Mouse (Mus musculus) E14TG2a.4 (cell line): ENCODE measurements around the gene Fam81a.
A peak's percentile ranks its signal among the peaks of the same experiment; 100 is the strongest.

Experiments used
- CTCF ChIP-seq: conservative IDR thresholded peaks from 2 replicates; pipeline ENCODE4 v1.5.1; 2014; ENCODE audit warnings: low read length
- NANOG ChIP-seq: IDR thresholded peaks from 2 replicates; pipeline ENCODE4 v1.6.1; 2014; ENCODE audit warnings: borderline replicate concordance, low read length, mixed read lengths
- POU5F1 ChIP-seq: IDR thresholded peaks from 2 replicates; pipeline ENCODE4 v1.6.1; 2014; ENCODE audit warnings: low read length, borderline replicate concordance

DNA sequence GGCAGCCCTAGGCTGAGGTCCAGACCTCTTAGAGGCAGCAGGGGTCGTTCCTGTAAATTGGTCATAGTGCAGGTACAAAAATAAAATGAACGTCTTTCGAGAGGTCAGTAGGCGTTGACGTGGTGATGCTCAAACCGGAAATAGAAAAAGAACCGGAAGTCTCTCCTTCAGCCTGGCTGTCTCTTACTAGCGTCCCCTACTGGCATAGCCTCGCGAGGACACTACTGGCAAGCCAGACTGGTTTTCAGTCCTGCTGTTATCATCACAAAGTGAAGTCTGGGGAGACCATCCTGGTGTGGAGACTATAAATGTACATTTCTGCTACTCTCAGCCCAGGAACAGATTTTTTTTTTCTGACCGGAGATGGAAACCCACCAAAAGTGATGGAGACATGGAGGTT is 101.8 kb downstream of the Fam81a start:
- TF ChIP-seq CTCF (peak; percentile 56), NANOG (no peak), POU5F1 (no peak)
